Mouse (Mus musculus): ENCODE results near the gene Kcnma1.

DNA sequence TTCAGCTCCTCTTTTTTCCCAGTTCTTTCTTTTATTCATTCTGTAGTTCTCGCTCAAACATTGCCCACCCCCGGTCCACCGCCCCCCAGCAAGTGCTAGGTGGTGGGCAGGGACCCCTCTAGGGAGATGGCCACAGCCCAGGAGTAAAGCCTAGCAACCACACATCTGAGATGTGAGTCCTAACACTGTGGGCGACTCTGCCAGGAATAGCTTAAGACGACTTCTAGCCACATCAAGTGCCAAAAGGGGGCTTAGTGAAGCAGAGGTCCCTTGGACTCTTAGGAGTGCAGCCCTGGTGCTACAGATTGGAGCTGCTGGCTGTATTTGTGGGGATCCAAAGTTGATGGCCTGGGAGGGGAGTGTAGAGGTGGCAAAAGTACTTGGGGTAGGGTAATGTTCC, 11.6 kb downstream of the Kcnma1 start:
- TF ChIP-seq POLR2A (IDR thresholded peaks at IDR 0.05; ENCODE audit: low read depth, low read length) (no peak), CTCF (conservative IDR thresholded peaks at IDR 0.05; ENCODE audit: insufficient read depth, insufficient read length, low read depth, low read length) (no peak)
